Mouse (Mus musculus): ENCODE data around the gene Rpl36a. TPM values are rescaled to one million over a fixed set of nuclear protein-coding genes. Genes with fewer than 3 reads are reported as not detected.

Rpl36a gene
- polyA plus RNA-seq, 1 experiment from 2014 or later: 279 TPM

- H3K9me3 ChIP-seq (ENCODE audit: control insufficient read depth, low read length): no peaks in the 10 kb centered on the region
- no peaks in the 10 kb centered on the region for H3K36me3 ChIP-seq (ENCODE audit: control insufficient read depth, insufficient read depth, low read length)
- no peaks in the 10 kb centered on the region for H3K4me1 ChIP-seq (replicated peaks; ENCODE audit: control insufficient read depth, insufficient read depth, low read length)
- ATAC-seq (ENCODE audit: low FRiP score): no peak
- DNase-seq (ENCODE audit: low spot score): no peak
- no peak overlapping the region for H3K9ac ChIP-seq (ENCODE audit: low read depth, low read length)
- H3K4me3 ChIP-seq (ENCODE audit: low read depth, low read length): no peak overlapping the region
- H3K27me3 ChIP-seq (ENCODE audit: control insufficient read depth, insufficient read depth, low read length): no peaks in the 10 kb centered on the region
- H3K4me2 ChIP-seq (replicated peaks; ENCODE audit: low read depth, low read length): no peak overlapping the region
- no peak overlapping the region for H3K27ac ChIP-seq (ENCODE audit: low read depth, low read length)
- 79% methylated on average over 3 of the region's 3 CpGs for WGBS
Observed at GRCm38 (mm10) chrX:134635860-134636259, 50.4 kb downstream of the Rpl36a start.

Other genes with a start within 250 kb of the Rpl36a start
- 6.5 and 8.4 TPM in 2 replicates for gene Drp2, start 181.1 kb upstream of the Rpl36a start, polyA plus RNA-seq (2014; fragmentation: Nextera tagmentation; extraction: Ambion mirVana)
- 0.14 TPM in 1 of 2 replicates, not detected in the other for gene Taf7l, start 109.2 kb upstream of the Rpl36a start, polyA plus RNA-seq (2014; fragmentation: Nextera tagmentation; extraction: Ambion mirVana)
- 59.6 and 72.6 TPM in 2 replicates for gene Timm8a1, start 43.8 kb upstream of the Rpl36a start, polyA plus RNA-seq (2014; fragmentation: Nextera tagmentation; extraction: Ambion mirVana)
- 1.1 and 1.2 TPM in 2 replicates for gene Btk, start 2.1 kb upstream of the Rpl36a start, polyA plus RNA-seq (2014; fragmentation: Nextera tagmentation; extraction: Ambion mirVana)
- 3.0 and 5.0 TPM in 2 replicates for gene Gla, start 15.5 kb downstream of the Rpl36a start, polyA plus RNA-seq (2014; fragmentation: Nextera tagmentation; extraction: Ambion mirVana)
- 127 and 174 TPM in 2 replicates for gene Hnrnph2, start 15.5 kb downstream of the Rpl36a start, polyA plus RNA-seq (2014; fragmentation: Nextera tagmentation; extraction: Ambion mirVana)
- 6.1 and 8.1 TPM in 2 replicates for gene Armcx4, start 100.9 kb downstream of the Rpl36a start, polyA plus RNA-seq (2014; fragmentation: Nextera tagmentation; extraction: Ambion mirVana)
- 50.2 and 54.4 TPM in 2 replicates for gene Armcx1, start 132.3 kb downstream of the Rpl36a start, polyA plus RNA-seq (2014; fragmentation: Nextera tagmentation; extraction: Ambion mirVana)
- 16.5 and 19.1 TPM in 2 replicates for gene Armcx6, start 165.8 kb downstream of the Rpl36a start, polyA plus RNA-seq (2014; fragmentation: Nextera tagmentation; extraction: Ambion mirVana)
- 62.5 and 66.1 TPM in 2 replicates for gene Armcx3, start 170.9 kb downstream of the Rpl36a start, polyA plus RNA-seq (2014; fragmentation: Nextera tagmentation; extraction: Ambion mirVana)
- gene Armcx2, start 223.6 kb downstream of the Rpl36a start, polyA plus RNA-seq (2014; fragmentation: Nextera tagmentation; extraction: Ambion mirVana): 79.5 and 83.1 TPM in 2 replicates